Mouse (Mus musculus) heart, postnatal 10 days (tissue): ENCODE measurements around the gene Dzip1l. TPM values are rescaled to one million over a fixed set of nuclear protein-coding genes. Genes with fewer than 3 reads are reported as not detected.
A peak's percentile ranks its signal among the peaks of the same experiment; 100 is the strongest.
"Not testable (repeated sequence)": the region's sequence is repeated elsewhere in the genome, so short reads cannot be mapped to it uniquely, and the experiment has no call there.

Experiments used
- DNase-seq, 2 experiments: peaks; one replicate each; pipeline ENCODE4 v3.0.0; 2021
- intact Hi-C: fragments of 180-260 bp; cut with DNase I; formaldehyde crosslinking; loops from one replicate; pipeline ENCODE4 v1.15.1; 2025
- total RNA-seq, 2 experiments: library from RNA; stranded (reverse); gene quantifications; 2 replicates each; pipeline ENCODE4 v1.2.3; 2021

Gene Dzip1l
- total RNA-seq, result 1 to 10 TPM; 6.0 to 7.2 TPM

DNA sequence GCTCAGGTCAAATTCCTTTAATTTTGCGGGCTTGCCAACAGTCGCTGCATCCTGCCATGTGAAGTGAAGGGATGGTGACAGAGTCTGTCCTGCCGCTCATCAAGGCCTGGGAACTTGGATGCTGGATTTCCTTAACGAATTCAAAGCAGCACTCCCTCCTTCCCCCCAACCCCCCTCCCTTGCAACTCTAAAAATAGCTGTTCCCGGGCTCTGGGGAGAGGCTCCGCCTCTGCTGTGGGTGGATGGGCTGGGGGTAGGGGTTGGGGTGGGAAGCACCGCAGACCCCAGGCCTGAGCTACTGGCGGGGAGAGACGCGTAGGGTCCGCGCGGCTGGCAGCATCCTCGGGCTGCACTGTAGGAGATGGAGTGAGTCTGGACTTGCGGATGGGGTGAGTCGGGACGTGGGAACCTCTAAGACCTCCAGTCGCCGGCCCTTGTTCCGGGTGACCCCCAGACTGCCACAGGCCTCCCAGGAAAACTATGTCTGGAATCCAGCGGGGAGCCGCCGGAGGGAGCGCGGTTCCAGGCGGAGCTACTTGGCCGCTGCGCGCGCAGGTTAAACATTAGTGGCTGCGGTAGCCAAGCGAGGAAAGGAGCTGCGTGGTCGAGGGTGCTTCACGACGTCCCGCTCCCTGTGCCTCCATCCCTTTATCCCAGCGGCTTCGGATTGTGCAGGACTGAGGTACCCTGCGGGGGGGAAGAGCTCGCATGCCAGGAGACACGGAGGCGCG is at the start of gene Dzip1l:
Gene Dzip1l (plus strand): TSS at position 216 of the 731 bp plus-strand sequence.
- peak; percentile 80 for DNase-seq
- intact Hi-C loops, result loop anchor here (1.0 kb wide), 1 partner anchor 51 kb away; no protein-coding TSS in a partner anchor

DNA sequence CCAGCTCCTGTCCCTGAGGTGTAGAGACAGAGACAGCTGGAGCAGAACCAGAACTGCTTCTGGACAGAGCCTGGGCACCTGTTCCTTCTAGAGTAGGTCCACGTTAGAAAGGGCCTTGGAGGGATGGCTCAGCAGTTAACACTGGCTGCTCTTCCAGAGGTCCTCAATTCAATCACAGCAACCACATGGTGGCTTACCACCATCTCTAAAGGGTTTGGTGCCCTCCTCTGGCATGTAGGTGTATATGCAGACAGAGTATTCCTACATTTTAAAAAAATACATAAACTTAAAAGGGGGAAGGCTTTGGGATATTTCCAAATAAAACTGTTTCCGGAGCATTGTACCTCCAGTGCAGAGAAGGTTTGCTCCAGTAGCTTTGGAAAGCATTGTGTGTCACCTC is 48.6 kb upstream of the Dzip1l start:
- intact Hi-C loops, result loop anchor here (2.0 kb wide), 1 partner anchor 122 kb away; no protein-coding TSS in a partner anchor
- DNase-seq, result peak; percentile 43 to 52

DNA sequence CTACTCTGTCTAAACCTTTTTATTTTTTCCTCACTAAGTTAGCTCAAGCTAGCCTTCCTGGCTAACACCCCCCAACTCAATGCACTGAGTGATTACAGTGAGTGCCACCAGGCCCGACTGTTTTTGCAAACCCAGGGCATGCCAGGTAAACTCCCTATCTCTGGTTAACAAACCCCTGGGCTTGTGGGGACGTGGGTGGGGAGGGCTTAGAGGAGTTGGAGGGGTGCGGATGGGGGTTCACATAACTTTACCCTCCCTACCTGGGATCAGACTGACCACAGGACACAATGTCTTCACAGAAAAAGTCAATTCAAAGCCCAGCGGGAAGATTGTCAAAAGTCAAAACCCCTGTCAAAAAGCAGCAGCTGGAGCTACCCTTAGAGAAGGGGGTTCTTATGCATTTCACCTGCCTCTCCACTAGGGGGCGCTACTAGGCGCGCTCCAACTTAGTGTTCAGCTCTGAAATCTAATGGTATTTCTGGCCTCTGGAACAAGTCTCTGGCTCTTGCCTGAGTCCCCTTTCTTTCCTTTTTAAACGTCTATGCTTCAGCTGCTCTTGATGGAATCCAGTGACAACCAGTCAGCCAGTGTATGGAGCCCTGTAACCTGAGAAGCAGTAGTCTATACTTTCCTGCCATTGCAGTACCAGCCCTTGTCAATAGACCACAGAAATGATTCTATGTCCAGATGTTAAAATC is 41.6 kb upstream of the Dzip1l start:
- intact Hi-C loops, result loop anchor here (2.0 kb wide), 1 partner anchor 75 kb away; no protein-coding TSS in a partner anchor
- DNase-seq, result peak; percentile 60 to 79

DNA sequence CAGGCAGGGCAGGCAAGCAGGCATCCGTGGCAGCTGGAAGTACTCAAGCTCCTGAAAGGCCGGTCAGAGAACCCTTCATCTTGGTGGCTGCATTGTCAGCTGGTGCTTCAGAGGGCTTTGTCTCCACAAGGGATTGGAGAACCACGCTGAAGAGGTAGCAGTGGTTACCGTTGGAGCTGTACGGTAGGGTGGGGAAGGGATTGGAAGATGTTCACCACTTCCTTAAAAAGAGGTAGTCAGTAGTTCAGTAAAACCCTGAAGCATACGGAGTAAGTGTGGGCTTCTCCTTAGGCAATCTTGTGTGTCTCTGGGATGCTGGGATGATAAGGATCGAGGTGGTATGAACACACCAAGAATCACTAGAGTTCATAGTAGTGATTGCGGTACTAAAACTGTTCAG is 38.2 kb upstream of the Dzip1l start:
- DNase-seq, result no peak
- intact Hi-C loops, result no loop called here

DNA sequence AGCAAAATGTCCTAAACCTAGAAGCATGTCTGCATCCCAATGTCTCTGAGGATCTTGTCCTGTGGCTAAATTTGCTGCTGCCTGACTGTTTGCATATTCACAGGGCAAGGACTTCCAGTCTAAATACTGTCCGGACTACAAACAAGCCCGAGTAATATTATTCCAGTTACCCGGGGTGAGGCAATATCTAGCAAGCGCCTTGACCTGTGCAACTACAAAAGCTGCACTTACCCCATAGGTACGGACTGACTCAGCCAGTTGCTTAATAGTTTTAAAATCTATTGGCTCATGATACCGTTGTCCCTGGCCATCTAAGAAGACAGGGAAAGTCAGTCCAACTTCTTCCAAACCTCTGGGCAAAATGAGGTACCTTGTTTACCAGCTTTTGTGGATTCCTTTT is 30.2 kb upstream of the Dzip1l start:
- DNase-seq, intact Hi-C loops: not testable (repeated sequence)

DNA sequence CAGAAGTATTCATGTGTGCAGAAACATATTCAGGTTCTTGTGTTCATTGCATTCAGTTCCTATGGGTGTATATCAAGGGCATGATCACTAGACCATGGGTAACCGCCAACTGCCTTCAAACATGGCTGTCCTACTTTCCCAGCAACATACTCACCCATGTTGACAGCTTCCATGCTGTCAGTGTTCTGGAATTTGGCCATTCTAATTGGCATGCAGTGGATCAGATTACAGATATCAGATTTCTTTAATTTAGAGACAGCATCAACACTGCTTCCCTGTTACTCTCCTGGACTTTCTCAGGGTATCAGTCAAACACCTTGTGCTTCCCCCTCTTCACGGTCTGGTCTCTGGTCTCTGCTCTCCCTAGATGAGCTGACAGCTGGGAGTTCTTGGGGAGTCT is 25.7 kb upstream of the Dzip1l start:
- intact Hi-C loops, result no loop called here
- DNase-seq, result no peak

DNA sequence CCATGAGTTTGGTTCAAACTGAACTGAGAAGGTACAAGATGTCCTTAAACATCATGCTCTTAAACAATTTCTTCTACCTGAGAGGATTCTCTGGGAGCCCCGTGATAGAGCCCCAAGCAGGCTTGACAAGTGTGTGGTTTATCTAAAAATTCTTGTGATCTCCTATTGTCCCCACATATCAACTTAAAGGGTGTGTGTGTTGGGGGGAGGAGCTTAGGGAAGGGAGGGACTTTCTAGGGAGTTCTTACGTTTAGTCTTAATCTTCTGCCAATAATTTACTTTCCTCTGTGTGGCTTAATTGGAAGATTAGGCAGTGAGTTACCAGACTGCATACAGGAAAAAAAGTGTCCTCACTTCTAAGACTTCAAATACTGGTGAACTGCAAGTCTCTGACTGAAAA is 17.1 kb upstream of the Dzip1l start, which contains the start of gene A4gnt:
Gene A4gnt (plus strand): TSS at position 301 of the 400 bp plus-strand sequence.
- intact Hi-C loops, result no loop called here
- no peak for DNase-seq

DNA sequence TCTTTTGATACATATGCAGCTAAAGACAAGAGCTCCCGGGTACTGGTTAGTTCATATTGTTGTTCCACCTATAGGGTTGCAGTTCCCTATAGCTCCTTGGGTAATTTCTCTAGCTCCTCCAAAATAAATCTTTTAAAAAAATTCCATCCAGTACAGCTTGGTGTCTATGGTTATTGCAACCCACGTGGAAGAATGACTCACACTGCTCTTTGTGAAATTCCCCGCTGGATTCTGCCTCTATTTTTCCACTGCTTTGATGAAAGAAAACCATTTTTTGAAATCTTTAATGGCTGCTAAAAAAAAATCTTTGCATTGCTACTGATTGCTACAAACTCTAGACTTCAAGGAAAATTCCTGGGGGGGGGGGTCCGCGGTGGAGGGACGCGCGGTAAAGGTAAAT is 9.6 kb upstream of the Dzip1l start:
- intact Hi-C loops, result no loop called here
- no peak for DNase-seq

DNA sequence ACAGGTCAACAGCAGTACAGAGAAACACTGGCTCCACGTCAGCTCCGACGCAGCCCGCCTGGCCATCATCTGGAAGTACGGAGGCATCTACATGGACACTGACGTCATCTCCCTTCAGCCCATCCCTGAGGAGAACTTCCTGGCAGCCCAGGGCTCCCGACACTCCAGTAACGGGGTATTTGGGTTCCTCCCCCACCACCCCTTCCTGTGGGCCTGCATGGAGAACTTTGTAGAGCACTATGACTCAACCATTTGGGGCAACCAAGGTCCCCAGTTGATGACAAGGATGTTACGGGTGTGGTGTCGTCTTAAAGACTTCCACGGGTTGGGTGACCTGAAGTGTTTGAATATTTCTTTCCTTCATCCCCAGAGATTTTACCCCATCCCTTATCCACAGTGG is 9.1 kb upstream of the Dzip1l start:
- DNase-seq, result no peak
- intact Hi-C loops, result no loop called here

DNA sequence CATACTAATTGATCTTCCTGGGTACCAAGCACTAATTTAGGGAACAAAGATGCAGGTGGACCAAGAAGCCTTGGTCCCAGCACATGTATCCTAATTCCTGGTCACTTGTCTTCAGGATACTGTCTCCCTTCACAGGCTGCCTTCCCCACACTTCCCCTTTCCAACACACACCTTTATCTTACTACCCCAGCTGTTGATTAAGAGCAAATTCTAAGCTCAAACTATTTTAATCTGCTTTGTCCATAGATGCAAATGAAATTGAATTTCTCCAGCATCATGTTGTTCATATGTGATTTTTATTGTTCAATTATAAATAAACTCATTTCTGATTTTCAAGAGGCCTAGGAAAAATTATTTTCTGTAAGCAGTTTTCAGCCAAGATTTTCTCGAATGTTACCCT is 7.3 kb upstream of the Dzip1l start:
- DNase-seq, result no peak
- intact Hi-C loops, result no loop called here

DNA sequence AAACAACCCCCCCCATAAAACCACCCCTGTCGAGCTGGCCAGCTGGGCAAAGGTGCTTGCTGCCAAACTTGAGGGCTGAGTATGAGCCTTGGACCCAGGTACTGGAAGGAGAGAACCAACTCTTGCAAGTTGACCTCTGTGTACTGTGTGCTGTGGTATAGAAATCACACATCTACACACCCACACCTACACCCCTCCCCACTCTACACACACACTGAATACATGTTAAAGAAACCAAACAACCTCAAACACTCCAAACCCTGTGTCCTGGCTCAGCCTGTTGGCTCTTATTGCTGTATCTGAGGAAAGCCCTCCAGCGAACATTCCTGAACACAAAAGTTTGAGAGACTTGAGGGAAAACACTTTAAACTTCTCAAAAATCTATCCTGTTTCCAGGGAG is 6.3 kb upstream of the Dzip1l start:
- intact Hi-C loops, result no loop called here

DNA sequence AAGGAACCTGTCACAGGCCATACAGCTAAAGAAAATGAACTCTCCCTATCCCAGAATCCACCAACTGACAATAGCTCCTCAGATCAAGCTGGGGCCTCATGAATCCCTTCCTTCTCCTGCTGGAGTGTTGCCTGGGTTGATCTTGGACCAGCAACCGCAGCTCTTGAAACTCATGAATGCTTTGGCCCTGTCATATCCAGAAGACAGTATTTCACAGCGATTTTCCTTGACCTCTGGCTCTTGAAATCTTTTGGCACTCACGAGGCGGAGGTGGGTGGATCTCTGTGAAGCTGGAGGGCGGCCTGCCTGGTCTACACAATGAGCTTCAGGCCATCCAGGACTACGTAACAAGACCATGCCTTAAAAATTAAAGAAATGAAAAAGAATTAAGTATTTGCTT is 5.2 kb upstream of the Dzip1l start:
- intact Hi-C loops, result no loop called here
- peak; percentile 19 to 27 for DNase-seq

More for the DNA sequence above, 6.3 kb upstream of the Dzip1l start:
- no peak for DNase-seq

DNA sequence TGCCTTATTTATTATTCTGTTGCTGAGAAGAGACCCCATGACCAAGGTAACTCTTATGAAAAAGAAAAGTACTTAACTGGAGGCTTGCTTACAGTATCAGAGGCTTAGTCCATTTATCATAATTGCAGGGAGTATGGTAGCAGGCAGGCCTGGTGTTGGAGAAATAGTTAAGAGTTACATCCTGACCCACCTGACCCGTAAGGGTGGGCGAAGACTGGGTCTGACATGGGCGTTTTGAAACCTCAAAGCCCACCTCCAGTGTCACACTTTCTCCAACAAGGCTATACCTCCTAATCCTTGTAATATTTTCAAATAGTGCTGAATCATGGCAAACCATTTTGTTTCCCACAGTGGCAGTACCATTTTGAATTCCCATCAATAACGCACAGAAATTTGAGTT is 715 bp upstream of the Dzip1l start:
- no peak for DNase-seq
- intact Hi-C loops, result no loop called here

DNA sequence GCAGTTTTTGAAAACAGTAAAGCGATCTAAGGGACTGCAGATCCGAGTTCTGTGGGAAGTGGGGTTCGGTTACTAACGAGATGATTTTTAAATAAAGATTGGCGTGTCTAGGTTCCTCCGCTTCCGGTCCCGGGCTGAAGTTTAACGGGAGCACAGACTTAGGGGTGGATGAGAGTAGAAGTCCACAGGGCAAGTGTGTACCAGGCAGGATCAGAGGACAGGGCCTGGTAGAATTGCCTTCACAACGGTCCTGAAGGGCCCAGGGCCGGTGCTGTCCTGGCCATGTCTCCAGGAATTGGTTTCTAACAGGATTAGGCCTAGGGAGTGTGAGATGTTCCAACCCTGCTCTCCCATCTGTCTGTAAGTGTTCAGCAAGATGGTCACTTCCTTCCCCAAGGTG is 775 bp downstream of the Dzip1l start:
- DNase-seq, result peak; percentile 24 to 48
- intact Hi-C loops, result loop anchor here (1.0 kb wide), 1 partner anchor 52 kb away; no protein-coding TSS in a partner anchor

DNA sequence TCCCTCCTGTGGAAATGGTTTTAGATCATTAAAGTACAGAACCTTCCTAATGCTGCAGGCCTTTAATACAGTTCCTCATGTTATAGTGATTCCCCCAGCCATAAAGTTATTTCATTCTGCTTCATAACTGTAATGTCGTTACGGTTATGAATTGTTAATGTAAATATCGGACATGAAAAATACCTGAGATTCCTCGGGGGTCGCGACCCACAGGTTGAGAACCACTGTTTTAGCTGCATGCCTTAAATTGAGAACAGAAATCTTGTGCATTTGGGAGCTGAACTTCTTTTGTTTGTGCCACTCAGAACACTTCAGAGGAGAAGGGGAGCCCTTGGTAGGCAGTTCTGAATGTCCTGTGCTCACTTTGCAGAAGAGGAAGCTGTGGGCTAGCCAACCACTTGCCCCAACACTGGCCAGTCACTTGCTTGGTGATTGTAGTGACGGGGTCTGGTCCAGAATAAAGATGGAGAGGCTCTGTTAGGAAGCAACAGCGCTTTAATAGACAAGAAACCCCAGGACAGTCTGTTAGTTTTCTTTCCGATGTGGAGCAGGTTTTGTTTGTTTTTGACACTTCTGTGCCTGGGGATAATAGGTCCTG is 1.3 kb downstream of the Dzip1l start:
- no peak for DNase-seq
- intact Hi-C loops, result loop anchor here (1.0 kb wide), 1 partner anchor 52 kb away; no protein-coding TSS in a partner anchor

DNA sequence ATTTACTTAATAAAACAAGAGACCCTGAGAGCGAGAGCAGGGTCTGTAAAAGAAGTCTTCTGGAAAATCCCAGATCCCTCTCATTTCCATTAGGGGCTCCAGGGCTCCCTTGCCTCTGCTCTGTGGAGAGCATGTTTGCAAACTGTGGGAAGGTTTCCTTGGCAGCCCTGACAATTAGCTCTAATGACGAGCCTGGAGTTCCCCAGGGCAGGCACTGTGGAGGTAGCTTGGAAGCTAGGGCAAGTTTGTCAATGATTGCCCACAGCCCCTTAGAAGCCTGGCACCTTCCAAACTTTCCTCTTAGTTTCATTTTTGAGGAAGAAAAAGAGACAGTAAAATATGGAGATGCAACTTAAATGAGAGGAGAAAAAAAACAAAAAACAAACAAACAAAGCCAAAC is 2.5 kb downstream of the Dzip1l start:
- intact Hi-C loops, result no loop called here
- DNase-seq, result no peak

DNA sequence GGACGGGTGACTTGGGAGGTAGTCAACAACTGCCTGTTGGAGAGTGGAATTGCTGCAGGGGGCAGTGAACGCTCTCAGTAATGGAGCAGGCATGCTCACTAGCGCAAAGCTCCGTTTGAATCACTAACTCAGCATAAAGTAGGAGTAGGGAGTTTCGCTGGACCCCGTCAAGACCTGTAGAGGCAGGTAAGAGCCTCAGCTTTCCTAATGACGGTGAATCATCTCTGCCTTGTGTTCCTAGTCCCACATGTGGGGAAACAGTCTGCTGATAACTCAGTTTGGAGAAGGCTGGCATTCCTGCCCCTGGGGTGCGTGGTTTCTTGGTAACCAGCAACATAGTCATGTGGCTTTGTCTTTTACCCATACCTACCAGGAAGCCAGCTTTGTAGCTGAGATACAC is 3.0 kb downstream of the Dzip1l start:
- intact Hi-C loops, result no loop called here
- peak; percentile 8 to 12 for DNase-seq

DNA sequence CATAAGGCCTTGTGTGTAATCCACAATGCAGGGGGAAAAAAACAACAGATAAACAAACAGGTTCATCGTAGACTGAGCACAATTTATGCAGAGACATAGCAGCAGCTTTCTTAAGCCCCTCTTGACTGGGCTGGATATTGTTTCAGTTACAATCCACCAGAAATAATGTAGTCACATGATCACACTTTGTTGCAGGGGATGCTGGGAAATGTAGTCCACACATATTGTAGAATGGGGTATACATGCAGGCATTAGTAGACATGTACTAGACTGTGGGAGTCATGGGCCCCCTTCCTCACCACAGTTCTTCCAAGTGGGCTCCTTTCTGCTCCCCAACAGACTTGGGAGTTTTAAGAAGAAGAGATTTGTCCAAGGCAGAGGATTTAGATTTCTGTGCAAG is 7.5 kb downstream of the Dzip1l start:
- intact Hi-C loops, result no loop called here
- DNase-seq, result no peak

DNA sequence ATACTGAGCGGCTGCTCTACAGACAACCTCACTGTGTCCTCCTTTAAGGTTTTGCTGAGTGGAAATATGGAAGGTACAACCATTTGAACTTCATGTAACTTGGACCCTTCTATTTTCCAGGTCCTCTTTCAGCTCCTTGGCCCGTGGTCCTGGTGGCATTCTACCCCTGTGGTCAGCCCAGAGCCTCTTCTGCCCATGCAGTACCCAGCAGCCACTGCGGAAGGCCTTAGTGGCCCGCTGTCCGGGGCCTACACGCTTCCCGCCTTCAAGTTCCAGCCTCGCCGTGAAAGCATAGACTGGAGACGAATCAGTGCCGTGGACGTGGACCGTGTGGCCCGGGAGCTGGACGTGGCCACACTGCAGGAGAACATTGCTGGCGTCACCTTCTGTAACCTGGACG is 7.9 kb downstream of the Dzip1l start:
- intact Hi-C loops, result no loop called here
- DNase-seq, result no peak

DNA sequence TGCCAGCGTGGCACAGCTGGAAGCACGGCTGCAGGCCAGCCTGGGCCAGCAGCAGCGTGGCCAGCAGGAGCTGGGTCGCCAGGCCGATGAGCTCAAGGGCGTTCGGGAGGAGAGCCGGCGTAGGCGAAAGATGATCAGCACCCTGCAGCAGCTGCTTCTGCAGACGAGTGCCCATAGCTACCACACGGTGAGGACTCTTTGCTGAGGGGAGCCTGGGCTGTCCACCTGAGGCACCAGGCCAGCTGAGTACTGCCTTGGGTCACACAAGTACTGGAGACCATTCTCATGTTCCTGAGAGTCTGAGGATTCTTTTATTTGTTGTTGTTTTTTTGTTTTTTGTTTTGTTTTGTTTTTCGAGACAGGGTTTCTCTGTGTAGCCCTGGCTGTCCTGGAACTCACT is 8.4 kb downstream of the Dzip1l start:
- intact Hi-C loops, result no loop called here
- DNase-seq, result no peak

DNA sequence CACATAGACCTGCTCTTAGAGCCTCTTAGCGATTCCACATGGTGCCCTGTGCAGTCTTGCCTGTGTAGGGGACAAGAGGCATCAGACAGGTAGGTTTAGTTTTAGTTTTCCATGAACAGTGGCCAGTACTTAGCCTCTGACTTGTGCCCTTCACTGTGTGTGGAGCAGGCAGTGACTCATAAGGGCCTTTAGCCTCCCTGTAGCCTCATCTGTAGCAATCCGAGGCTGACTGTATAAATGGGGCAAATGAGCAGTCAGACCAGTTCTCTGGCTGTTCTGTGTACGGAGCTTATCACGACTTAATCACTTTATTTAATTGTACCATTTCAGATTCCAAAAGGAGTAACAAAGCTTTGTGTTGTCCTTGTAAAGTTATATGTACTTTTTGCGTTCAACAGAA is 10.7 kb downstream of the Dzip1l start:
- no peak for DNase-seq
- intact Hi-C loops, result no loop called here

DNA sequence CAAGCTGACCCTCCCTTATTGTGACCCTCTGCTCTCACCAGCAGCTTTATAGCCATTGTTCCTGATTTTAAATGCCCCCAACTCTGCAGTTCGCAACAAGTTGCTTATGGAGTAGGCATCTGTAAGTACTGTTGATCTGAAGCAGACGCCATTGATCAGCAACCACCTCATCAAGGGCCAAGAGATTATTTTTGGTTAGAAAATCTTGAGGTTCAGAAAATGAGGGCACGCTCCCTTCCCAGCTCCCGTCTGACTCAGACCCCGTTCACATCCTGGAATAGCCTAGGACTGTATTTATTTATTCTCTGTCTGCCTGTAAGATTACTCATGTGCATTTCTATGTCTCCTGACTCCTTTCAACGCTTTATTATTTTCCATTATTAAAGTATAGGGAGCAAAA is 16.1 kb downstream of the Dzip1l start:
- DNase-seq, result no peak
- intact Hi-C loops, result no loop called here
